Mouse (Mus musculus) MEL (cell line): Measurements from ENCODE around the gene Tmem234. TPM values are rescaled to one million over a fixed set of nuclear protein-coding genes. Genes with fewer than 3 reads are reported as not detected.

Experiments used
- DNase-seq: peaks from one replicate; pipeline ENCODE4 v3.0.0; 2011; ENCODE audit warnings: low read depth, low spot score
- H3K27ac ChIP-seq: 2 replicates; pipeline ENCODE4 v1.5.1; 2012; ENCODE audit warnings: low read depth, mild to moderate bottlenecking, control low read depth, low read length, moderate library complexity; ENCODE audit not compliant: control insufficient read depth
- H3K27me3 ChIP-seq, 2 experiments: fragments of 150-350 bp in 1 of 2; sonication (generic) in 1 of 2; 2 replicates each; pipeline ENCODE4 v1.6.1; 2012; ENCODE audit warnings: low read length in 2 of 2, mild to moderate bottlenecking in 2 of 2, improper control_type of control experiment in 1 of 2, moderate library complexity in 1 of 2; ENCODE audit not compliant: insufficient read depth in 2 of 2, control insufficient read depth in 1 of 2
- H3K36me3 ChIP-seq, 2 experiments: 2 replicates each; pipeline ENCODE4 v1.6.1; 2012 to 2014; ENCODE audit warnings: low read length in 2 of 2, improper control_type of control experiment in 1 of 2, inconsistent platforms in 1 of 2, mild to moderate bottlenecking in 1 of 2; ENCODE audit not compliant: insufficient read depth in 2 of 2, control insufficient read depth in 1 of 2
- H3K4me1 ChIP-seq, 2 experiments: fragments of 150-350 bp in 1 of 2; sonication (generic) in 1 of 2; 2 replicates each; pipeline ENCODE4 v1.6.1; 2012; ENCODE audit warnings: low read length in 2 of 2, improper control_type of control experiment in 1 of 2, mild to moderate bottlenecking in 1 of 2; ENCODE audit not compliant: insufficient read depth in 2 of 2, control insufficient read depth in 1 of 2
- H3K4me3 ChIP-seq, 2 experiments: fragments of 150-350 bp in 1 of 2; sonication (generic) in 1 of 2; 2 replicates each; pipeline ENCODE4 v1.5.1; 2012; ENCODE audit warnings: low read depth in 2 of 2, low read length in 2 of 2, mild to moderate bottlenecking in 2 of 2, moderate library complexity in 2 of 2, control low read depth in 1 of 2, improper control_type of control experiment in 1 of 2; ENCODE audit not compliant: control insufficient read depth in 1 of 2, insufficient read depth in 1 of 2
- H3K79me2 ChIP-seq: 2 replicates; pipeline ENCODE4 v1.6.1; 2012; ENCODE audit warnings: mild to moderate bottlenecking, low read length, moderate library complexity; ENCODE audit not compliant: control insufficient read depth, poor library complexity, insufficient read depth
- H3K9ac ChIP-seq: 2 replicates; pipeline ENCODE4 v1.6.1; 2012; ENCODE audit warnings: low read depth, mild to moderate bottlenecking, control low read depth, low read length, moderate library complexity; ENCODE audit not compliant: control insufficient read depth, poor library complexity, severe bottlenecking
- H3K9me3 ChIP-seq: fragments of 150-350 bp; sonication (generic); replicated peaks from 2 replicates; pipeline ENCODE4 v1.6.1; 2012; ENCODE audit warnings: mild to moderate bottlenecking, low read length, improper control_type of control experiment, moderate library complexity; ENCODE audit not compliant: insufficient read depth
- CTCF ChIP-seq, 3 experiments: IDR thresholded peaks in 2 of 3; conservative IDR thresholded peaks in 1 of 3; 2 replicates each; pipeline ENCODE4 v1.5.1; 2011 to 2012; ENCODE audit warnings: low read length in 3 of 3, low read depth in 2 of 3, mild to moderate bottlenecking in 2 of 3, improper control_type of control experiment in 1 of 3, inconsistent platforms in 1 of 3, mixed read lengths in 1 of 3, moderate library complexity in 1 of 3; ENCODE audit not compliant: control insufficient read depth in 1 of 3, insufficient read depth in 1 of 3, poor library complexity in 1 of 3, severe bottlenecking in 1 of 3
- ELF1 ChIP-seq: IDR thresholded peaks from 2 replicates; pipeline ENCODE4 v1.6.1; 2014; ENCODE audit warnings: low read depth, mild to moderate bottlenecking, inconsistent platforms, low read length, improper control_type of control experiment, moderate library complexity
- EP300 ChIP-seq, 2 experiments: IDR thresholded peaks; 2 replicates each; pipeline ENCODE4 v1.6.1; 2011; ENCODE audit warnings: improper control_type of control experiment in 2 of 2, low read length in 2 of 2, low read depth in 1 of 2, mild to moderate bottlenecking in 1 of 2
- GABPA ChIP-seq: IDR thresholded peaks from 2 replicates; pipeline ENCODE4 v1.6.1; 2012; ENCODE audit warnings: low read depth, mild to moderate bottlenecking, inconsistent platforms, low read length, improper control_type of control experiment, moderate library complexity
- GATA1 ChIP-seq: IDR thresholded peaks from 2 replicates; pipeline ENCODE4 v1.6.1; 2011; ENCODE audit warnings: low read depth, low read length, improper control_type of control experiment
- JUND ChIP-seq: IDR thresholded peaks from 2 replicates; pipeline ENCODE4 v1.6.1; 2011; ENCODE audit warnings: low read depth, mild to moderate bottlenecking, improper control_type of control experiment, low read length
- MAZ ChIP-seq: IDR thresholded peaks from 2 replicates; pipeline ENCODE4 v1.6.1; 2012; ENCODE audit warnings: low read depth, mild to moderate bottlenecking, inconsistent platforms, low read length, improper control_type of control experiment
- MYC ChIP-seq: IDR thresholded peaks from 2 replicates; pipeline ENCODE4 v1.6.1; 2011; ENCODE audit warnings: low read depth, mild to moderate bottlenecking, low read length, improper control_type of control experiment, moderate library complexity
- POLR2AphosphoS5 ChIP-seq: IDR thresholded peaks from 2 replicates; pipeline ENCODE4 v1.6.1; 2012; ENCODE audit warnings: low read depth, borderline replicate concordance, mild to moderate bottlenecking, inconsistent platforms, low read length, moderate library complexity, mixed read lengths
- RAD21 ChIP-seq: IDR thresholded peaks from 2 replicates; pipeline ENCODE4 v1.6.1; 2011; ENCODE audit warnings: mild to moderate bottlenecking, low read depth, low read length, improper control_type of control experiment
- SIN3A ChIP-seq: IDR thresholded peaks from 2 replicates; pipeline ENCODE4 v1.6.1; 2012; ENCODE audit warnings: low read length, improper control_type of control experiment, inconsistent platforms
- SMC3 ChIP-seq: IDR thresholded peaks from 2 replicates; pipeline ENCODE4 v1.6.1; 2011; ENCODE audit warnings: low read depth, low read length, improper control_type of control experiment
- TAL1 ChIP-seq: IDR thresholded peaks from 2 replicates; pipeline ENCODE4 v1.6.1; 2012; ENCODE audit warnings: mild to moderate bottlenecking, inconsistent platforms, low read length, moderate library complexity, mixed read lengths
- UBTF ChIP-seq: IDR thresholded peaks from 2 replicates; pipeline ENCODE4 v1.6.1; 2012; ENCODE audit warnings: low read depth, mild to moderate bottlenecking, inconsistent platforms, low read length, improper control_type of control experiment, moderate library complexity, borderline replicate concordance; ENCODE audit not compliant: insufficient read depth
- USF2 ChIP-seq, 2 experiments: IDR thresholded peaks; 2 replicates each; pipeline ENCODE4 v1.6.1; 2011 to 2012; ENCODE audit warnings: improper control_type of control experiment in 2 of 2, low read length in 2 of 2, borderline replicate concordance in 1 of 2, inconsistent platforms in 1 of 2, low read depth in 1 of 2, mild to moderate bottlenecking in 1 of 2; ENCODE audit not compliant: insufficient read depth in 1 of 2
- ZMIZ1 ChIP-seq: IDR thresholded peaks from 2 replicates; pipeline ENCODE4 v1.6.1; 2012; ENCODE audit warnings: low read depth, mild to moderate bottlenecking, inconsistent platforms, low read length, improper control_type of control experiment, moderate library complexity
- ZNF384 ChIP-seq: IDR thresholded peaks from 2 replicates; pipeline ENCODE4 v1.6.1; 2012; ENCODE audit warnings: low read depth, mild to moderate bottlenecking, inconsistent platforms, low read length, improper control_type of control experiment
- polyA plus RNA-seq, 2 experiments: library from polyadenylated mRNA; stranded (reverse) in 1 of 2; unstranded in 1 of 2; fragments of >175 nt in 1 of 2; fragments of >200 nt in 1 of 2; gene quantifications; 2 replicates each; pipeline versions ENCODE4 v1.2.1 to v1.2.4; 2012; ENCODE audit warnings: low replicate concordance in 2 of 2, low read depth in 1 of 2; ENCODE audit not compliant: insufficient read length in 2 of 2, insufficient read depth in 1 of 2, missing spikeins in 1 of 2
- total RNA-seq: library from RNA; depleted of rRNA; stranded (reverse); fragments of 300-350 nt; gene quantifications from 2 replicates; pipeline ENCODE4 v1.2.3, GENCODE M21; 2012

The Tmem234 gene
- total and polyA plus RNA-seq, 3 experiments = 148 to 220 TPM; not detected in 1

GRCm38 (mm10) chr4:129580347-129580746, 20.1 kb upstream of the Tmem234 start (continued):
- TF ChIP-seq UBTF (no peak), JUND (no peak), EP300 (IDR thresholded peaks at IDR 0.05; ENCODE audit: low read depth in 1 of 2, low read length in 2 of 2) (no peak), GABPA (no peak), POLR2AphosphoS5 (no peak), SMC3 (no peak), ZMIZ1 (no peak), ELF1 (no peak), SIN3A (0 out of 2 replicates have a peak, but pooled peaks have one; percentile 23)

GRCm38 (mm10) chr4:129582251-129582650, 18.2 kb upstream of the Tmem234 start:
- DNase-seq = peak; percentile 76
- TF ChIP-seq ZNF384 (no peak), GATA1 (peak; percentile 39), RAD21 (peak; percentile 15; the same call in 1 of the 2 replicates), SMC3 (peak; percentile 32; the same call in 1 of the 2 replicates), USF2 (IDR thresholded peaks at IDR 0.05; ENCODE audit: borderline replicate concordance in 1 of 2, insufficient read depth in 1 of 2, low read depth in 1 of 2, low read length in 2 of 2) (no peak), CTCF (IDR thresholded peaks at IDR 0.05 in 2 of 3, conservative IDR thresholded peaks at IDR 0.05 in 1 of 3; ENCODE audit: control insufficient read depth in 1 of 3, insufficient read depth in 1 of 3, low read depth in 2 of 3, low read length in 3 of 3, poor library complexity in 1 of 3, severe bottlenecking in 1 of 3) (peak; percentile 30 to 62 (median 39)), MYC (peak; percentile 74; the same call in 1 of the 2 replicates)
- Histone ChIP-seq H3K27ac (no peak overlapping the region), H3K4me1 (peaks cover 0 to 13% of the 10 kb centered on the region in 2 experiments; a peak in 1 of 4 replicates), H3K36me3 (no peaks in the 10 kb centered on the region), H3K9ac (no peak overlapping the region), H3K27me3 (no peaks in the 10 kb centered on the region), H3K79me2 (no peaks in the 10 kb centered on the region; the same call in 1 of the 2 replicates), H3K9me3 (no peaks in the 10 kb centered on the region), H3K4me3 (no peak overlapping the region)

GRCm38 (mm10) chr4:129584370-129584769, 16.1 kb upstream of the Tmem234 start:
- no peaks in the 10 kb centered on the region for H3K9me3 ChIP-seq
- H3K4me3 ChIP-seq = 0 out of 4 replicates have a peak overlapping the region, but pooled peaks of 1 of the 2 experiments have one; percentile 64
- no peaks in the 10 kb centered on the region for H3K36me3 ChIP-seq
- H3K27me3 ChIP-seq = no peaks in the 10 kb centered on the region
- no peak overlapping the region for H3K27ac ChIP-seq
- DNase-seq = no peak
- 0 out of 4 replicates have a peak, but pooled peaks cover 0 to 6% of the 10 kb centered on the region in 2 experiments for H3K4me1 ChIP-seq
- TF ChIP-seq TAL1 (no peak), MAZ (no peak)
- TF ChIP-seq, all 39 proteins: peak for 0
- Histone ChIP-seq H3K9ac (peak overlapping the region; percentile 64), H3K79me2 (no peaks in the 10 kb centered on the region; the same call in 1 of the 2 replicates)
